Mouse (Mus musculus): ENCODE measurements around the gene Krcc1.

The Krcc1 gene

DNA sequence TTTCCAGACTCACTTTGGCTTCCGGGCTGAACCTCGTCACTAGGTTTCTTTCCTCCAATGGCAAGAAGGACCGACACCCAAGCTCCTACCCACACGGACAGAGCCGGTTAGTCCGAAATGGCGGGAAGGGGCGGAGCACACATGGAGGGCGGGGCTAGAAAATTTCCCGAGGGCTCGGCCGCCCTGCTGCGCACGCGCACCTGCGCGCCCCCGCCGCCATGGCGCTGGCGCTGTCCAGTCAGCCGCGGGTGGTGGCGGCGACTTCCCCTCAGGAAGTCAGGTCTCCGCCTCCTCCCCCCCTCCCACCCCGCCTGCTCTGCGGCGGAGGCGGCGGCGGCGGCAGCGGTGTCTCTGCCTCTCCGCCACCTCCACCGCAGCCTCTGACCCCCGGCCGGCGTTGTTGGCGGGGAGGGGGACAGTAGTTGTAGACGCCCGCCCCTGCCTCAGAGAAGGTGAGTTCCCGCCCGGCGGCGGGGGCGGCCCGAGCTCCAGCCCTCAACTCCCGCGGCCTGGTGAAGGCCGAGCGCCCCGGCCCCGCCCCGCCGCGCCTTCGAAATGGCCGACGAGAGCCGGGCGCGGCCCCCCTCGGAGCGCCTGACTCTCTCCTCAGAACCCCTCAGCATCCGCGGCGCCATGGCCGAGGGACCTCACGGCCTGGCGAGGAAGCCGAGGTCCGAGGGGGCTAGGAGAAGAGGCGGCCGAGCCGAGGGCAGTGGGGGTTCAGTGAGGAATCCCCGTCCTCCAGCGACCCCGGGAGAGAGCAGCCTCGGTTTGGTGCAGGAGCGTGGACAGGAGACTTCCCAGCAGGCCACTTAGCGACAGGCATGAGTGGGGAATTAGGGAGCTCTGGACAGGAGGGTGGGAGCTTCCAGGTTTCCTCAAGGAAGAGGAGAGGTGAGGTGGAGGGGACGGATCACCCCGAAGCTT is at the start of gene Krcc1:
Gene Krcc1, plus strand, starts transcription at position 289 of the 927 bp plus-strand sequence.
- peak; percentile 90 for DNase-seq (ENCODE audit: low read depth)

DNA sequence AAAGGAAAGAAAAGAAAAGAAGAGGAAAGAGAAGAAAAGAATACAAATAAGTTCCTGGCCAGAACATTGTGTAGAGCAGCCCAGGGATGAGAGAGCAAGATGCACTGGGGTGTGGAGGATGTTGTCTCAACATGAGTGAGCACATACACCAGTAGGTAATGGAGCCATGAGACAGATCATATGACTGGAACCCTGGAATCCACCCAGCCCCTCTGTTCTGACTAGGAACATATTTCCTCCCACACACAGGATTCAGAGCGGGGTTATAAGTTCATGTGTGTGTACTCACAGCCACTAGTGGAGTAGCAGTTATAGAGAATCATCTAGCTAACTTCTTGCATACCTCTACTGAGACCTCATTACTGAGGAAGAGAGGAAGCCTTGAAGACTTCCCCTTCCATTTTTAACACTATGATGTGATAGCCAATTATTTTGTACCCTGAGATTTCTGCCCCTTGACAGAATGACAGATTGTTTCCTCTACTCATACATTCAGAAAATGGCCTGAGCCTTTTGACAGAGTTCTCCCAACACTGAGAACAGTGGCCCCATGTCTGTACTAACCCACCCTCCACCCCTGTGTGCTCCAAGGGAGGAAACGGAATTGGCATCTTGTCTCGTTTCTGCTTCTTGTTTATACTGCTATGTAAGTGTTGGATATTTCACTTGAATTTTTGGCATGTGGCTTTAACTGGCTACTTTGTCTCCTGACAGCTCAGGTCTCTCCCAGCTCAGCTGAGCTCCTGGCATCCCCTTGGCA is 47.1 kb upstream of the Krcc1 start:
- DNase-seq (ENCODE audit: low read depth): no peak

DNA sequence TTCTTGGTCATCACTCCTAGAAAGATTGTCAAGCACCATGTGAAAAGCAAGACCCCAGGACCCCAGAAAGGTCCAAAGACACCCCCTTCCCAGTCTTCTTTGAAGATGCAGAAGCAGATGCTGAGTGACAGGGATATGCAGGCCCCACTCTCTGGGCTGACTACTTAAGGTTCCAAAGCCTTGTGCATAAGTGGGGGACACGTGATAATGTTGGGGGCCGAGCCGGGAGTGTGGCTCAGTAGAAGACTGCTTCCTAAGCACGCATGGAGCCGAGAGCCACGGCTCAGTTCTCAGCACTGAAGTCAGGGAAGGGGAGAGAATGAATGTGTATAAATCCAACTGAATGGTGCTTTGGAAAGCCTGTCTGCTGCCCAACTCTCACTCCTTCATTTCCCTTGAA is 44.9 kb upstream of the Krcc1 start:
- no peak for DNase-seq (ENCODE audit: low read depth)

- no peak for DNase-seq (ENCODE audit: low read depth)
Measured at GRCm38 (mm10) chr6:71227157-71227770, 44.2 kb upstream of the Krcc1 start.

DNA sequence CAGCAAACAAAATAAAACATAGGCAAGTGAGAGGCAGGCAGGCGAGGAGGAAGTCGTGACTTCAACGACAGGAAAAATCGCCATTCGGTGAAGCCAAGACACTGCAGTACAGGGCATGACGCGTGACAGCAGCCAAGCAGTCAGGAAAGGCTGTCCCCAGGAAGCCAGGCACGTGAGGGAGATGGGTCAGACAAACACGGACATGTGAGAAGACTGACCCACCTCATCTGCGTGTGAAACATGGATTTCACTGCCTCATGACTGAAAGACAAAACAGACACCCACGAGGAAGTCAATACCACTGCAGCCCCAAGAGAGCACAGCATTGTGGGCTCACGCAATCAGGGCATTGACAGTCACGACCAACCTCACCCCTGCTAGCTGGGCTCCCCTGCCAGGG is 36.4 kb upstream of the Krcc1 start:
- DNase-seq (ENCODE audit: low read depth): no peak

- DNase-seq (ENCODE audit: low read depth): no peak
Measured at GRCm38 (mm10) chr6:71235944-71236343, 35.5 kb upstream of the Krcc1 start.

DNA sequence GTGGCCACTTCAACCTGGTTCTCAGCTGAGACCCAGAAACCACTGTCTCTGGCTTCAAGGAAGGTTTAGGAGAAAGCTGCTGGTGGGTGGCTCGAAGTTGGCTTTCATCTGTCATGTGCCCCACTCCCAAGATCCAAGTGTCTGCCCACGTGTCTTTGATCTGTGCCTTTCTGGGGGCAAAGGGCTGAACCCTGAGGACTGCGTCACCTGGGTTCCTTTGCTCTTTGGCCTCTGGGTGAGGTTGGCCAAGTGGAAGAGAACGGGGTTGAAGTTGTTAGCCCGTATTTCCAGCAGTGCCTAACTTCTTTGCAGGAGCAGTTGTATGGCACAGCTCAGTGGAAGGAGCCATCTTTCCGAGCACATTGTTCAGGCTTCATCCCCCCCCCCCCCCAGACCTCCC is 35.0 kb upstream of the Krcc1 start:
- no peak for DNase-seq (ENCODE audit: low read depth)

GRCm38 (mm10) chr6:71237031-71237431 is 34.4 kb upstream of the Krcc1 start:
- no peak for DNase-seq (ENCODE audit: low read depth)

DNA sequence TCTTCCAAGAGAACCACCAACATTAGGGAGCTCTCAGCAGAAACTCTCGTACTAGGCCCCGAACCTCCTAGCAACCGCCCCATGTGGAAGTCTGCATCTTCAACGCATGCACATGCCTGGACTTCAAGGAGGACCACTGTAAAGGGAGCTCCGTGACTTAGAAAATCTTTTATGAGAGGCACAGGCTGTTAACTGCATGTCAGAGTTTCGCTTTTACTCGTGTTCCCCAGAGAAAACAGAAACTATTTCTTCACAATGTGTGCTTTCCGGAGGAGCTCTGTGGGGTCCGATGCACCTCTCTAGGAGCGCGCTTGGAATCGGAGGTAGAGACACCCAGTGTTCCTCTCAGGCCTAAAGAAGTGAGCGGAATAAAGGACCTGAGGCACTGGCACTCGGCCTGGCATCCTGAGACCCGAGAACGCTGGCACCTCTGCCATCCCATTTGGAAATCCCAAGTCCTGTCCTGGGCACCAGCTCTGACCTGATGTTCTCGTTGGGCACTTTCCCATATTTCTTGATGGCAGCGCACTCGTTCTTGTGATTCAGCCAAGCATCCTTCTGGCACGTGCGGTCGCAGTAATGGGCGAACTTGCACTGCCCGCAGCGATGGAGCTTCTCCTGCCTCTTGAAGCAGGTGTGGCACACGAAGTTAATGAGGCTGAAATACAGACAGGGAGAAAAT is 32.3 kb upstream of the Krcc1 start:
- no peak for DNase-seq (ENCODE audit: low read depth)

GRCm38 (mm10) chr6:71240831-71241230 is 30.6 kb upstream of the Krcc1 start:
- no peak for DNase-seq (ENCODE audit: low read depth)

DNA sequence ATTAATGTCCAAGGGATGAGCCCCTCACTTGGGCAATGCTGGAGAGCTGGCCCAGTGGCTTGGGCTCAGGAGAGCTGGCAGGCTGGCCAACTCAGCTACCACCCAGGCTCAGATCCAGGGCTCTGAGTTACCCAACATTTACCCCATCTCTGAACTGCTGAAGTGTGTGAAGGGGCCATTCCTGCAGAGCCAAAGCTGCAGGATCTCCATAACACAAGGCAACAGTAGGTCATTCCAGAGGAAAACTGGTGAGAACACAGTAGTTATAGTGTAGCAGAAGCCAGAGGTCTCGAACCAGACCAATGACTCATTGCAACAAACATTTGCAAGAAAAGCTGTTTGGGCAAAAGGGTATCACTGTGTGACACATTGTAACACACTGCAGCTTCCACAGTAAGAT is 28.7 kb upstream of the Krcc1 start:
- DNase-seq (ENCODE audit: low read depth): no peak

- DNase-seq (ENCODE audit: low read depth): no peak
Measured at GRCm38 (mm10) chr6:71243258-71243657, 28.2 kb upstream of the Krcc1 start.

GRCm38 (mm10) chr6:71248420-71248819 is 23.1 kb upstream of the Krcc1 start:
- DNase-seq (ENCODE audit: low read depth): no peak

DNA sequence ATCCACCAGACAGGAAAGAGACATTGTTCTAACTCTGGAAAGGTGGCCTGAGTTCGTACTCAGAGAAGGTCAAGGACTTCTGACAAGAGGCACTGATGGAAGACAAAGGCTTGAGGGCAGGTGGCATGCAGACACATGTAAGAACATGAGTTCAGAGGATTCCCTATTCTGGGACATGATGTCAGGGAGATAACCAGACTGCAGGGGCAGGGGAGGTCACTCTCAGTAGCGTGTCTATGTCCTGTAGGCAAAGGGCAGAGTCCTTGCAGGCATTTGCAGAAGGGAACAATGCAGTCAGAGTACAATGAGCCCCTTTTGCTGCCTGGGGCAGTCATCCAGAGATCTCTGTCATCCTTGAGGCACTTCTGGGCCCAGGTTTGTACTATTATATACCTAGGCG is 21.9 kb upstream of the Krcc1 start:
- DNase-seq (ENCODE audit: low read depth): no peak

DNA sequence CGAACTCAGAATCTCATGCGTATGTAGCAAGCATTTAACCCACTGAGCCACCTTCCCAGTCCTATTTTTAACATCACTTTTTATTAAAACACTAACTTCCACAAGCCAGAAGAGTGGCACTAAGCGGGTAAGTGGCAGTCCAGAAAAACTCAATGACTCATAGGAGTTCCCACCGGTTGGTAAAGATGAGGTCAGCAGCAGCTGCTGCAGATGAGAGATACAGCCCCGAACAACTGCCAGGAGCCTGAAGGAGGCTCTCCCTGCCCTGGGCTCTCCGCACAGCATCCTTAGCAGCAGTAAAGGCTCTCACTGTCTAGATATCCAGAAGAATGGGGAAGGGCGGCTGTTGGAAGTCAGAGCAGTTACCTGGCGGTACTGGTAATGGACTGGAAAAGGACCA is 20.5 kb upstream of the Krcc1 start:
- DNase-seq (ENCODE audit: low read depth): no peak

DNA sequence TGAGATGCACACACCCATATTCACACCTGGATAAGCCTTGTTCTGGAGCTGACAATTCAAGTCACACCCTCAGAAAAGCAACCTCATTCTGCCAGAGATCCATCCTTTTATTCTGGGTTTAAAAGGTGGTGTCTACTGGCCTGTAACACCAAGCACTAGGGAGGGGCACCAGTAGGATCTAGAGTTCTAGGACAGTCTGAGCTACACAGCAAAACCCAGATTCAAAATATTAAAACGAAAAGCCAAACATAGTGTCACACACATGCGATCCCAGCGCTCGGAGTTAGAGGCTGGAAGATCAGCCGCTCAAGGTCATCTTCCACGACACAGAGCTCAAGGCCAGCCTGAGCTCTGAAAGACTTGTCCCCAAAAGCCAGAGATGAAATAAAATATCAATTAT is 17.0 kb upstream of the Krcc1 start:
- no peak for DNase-seq (ENCODE audit: low read depth)

DNA sequence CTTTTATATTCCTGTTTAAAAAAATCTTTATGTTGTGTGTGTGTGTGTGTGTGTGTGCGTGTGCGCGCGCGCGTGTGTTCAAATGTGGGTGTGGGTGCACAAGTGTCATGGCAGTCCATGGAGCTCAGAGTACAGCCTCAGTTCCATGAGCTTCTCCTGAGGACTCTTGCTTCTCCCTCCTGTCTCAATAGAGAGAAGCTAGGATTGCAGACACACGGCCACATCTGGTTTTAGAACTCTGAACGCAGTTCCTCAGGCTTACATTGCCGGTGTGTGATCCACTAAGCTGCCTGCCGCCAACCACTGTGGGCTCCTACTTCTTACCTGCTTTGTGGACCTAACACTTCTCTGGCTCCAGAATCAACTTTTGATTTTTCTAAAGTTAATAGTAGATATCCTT is 15.3 kb upstream of the Krcc1 start:
- no peak for DNase-seq (ENCODE audit: low read depth)

GRCm38 (mm10) chr6:71257375-71257774 is 14.1 kb upstream of the Krcc1 start:
- no peak for DNase-seq (ENCODE audit: low read depth)

- no peak for DNase-seq (ENCODE audit: low read depth)
Measured at GRCm38 (mm10) chr6:71258562-71258961, 12.9 kb upstream of the Krcc1 start.

DNA sequence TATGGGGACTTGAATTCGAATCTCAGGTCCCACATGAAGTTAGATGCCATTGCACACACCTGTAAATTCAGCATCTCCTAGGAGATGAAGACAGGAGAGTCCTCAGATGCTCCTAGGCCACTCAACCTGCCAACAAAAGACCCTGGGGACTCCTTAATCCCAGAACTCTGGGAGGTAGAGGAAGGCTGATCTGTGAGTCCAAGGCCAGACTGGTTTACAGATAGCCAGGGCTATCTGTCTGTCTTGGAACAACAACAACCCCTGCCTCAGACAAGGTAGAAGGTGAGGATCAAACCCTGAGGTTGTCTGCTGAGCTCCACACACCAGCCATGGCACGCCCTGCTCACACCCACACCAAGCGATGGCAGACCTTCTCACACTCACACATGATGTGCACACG is 12.3 kb upstream of the Krcc1 start:
- no peak for DNase-seq (ENCODE audit: low read depth)

DNA sequence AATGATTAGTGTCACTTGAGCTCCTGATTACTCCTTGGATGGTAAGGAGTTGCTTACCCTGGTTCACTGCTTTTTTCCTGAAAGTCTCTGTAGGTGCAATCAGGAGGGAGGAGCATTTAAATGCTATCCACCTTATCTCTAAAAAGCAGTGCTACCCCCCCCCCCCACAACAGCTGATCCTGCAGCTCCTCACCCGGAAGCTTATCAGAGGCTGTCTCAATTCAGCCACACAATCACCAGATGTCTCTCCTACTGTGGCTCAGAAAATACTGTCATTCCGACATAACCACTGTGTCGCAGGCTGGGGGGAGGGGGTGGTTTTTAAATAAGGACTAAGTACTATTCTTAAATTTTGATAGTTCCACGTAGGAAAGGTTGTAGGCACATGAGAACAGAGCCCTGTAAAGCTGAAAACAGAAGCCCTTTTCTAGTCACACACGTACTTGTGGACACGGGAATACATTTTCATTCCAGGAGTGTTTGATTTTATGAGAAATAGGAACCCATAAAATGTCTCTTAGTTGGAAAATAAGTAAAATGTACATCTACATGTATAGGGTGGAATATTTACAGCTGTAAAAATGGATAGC is 11.3 kb upstream of the Krcc1 start:
- peak; percentile 35 for DNase-seq (ENCODE audit: low read depth)

- DNase-seq (ENCODE audit: low read depth): no peak
Measured at GRCm38 (mm10) chr6:71261060-71261459, 10.4 kb upstream of the Krcc1 start.
